Mouse (Mus musculus) left cerebral cortex, postnatal 25 days (tissue): Measurements from ENCODE around the gene Olfr95. TPM values are rescaled to one million over a fixed set of nuclear protein-coding genes. Genes with fewer than 3 reads are reported as not detected.

Source experiments
- DNase-seq, 2 experiments: peaks; one replicate each; pipeline ENCODE4 v3.0.0; 2022; ENCODE audit warnings: low spot score in 2 of 2, mixed read lengths in 1 of 2
- intact Hi-C: fragments of 180-260 bp; cut with DNase I; formaldehyde crosslinking; loops from one replicate; pipeline ENCODE4 v1.15.1; 2025
- total RNA-seq, 2 experiments: library from RNA; stranded (reverse); gene quantifications; 2 replicates each; pipeline ENCODE4 v1.2.3; 2021

The Olfr95 gene
- total RNA-seq, 2 experiments from 2014 or later: not detected

- DNase-seq: no peak
These were observed 51.5 kb downstream of the Olfr95 start, which contains the start of gene Olfr93 for GRCm38 (mm10) chr17:37161394-37161793. Gene Olfr93 (minus strand): TSS chr17:37161494.

More at GRCm38 (mm10) chr17:37161394-37161793, 51.5 kb downstream of the Olfr95 start, which contains the start of gene Olfr93:
- intact Hi-C loops: no loop called here

Other genes with a start within 250 kb of the Olfr95 start
- gene 2410137M14Rik, start 231.9 kb downstream of the Olfr95 start, total RNA-seq: under 1 TPM in 1 of 2 experiments, not detected in 1; 0.66 TPM
- gene H2-M5, start 223.6 kb downstream of the Olfr95 start, total RNA-seq: 1 to 10 TPM; 1.6 to 1.7 TPM
- gene Zfp57, start 212.0 kb downstream of the Olfr95 start, total RNA-seq: 10 to 100 TPM; 14.5 to 17.6 TPM
- 10 to 100 TPM; 51.6 to 68.2 TPM for gene Mog, start 189.7 kb downstream of the Olfr95 start, total RNA-seq
- gene Gabbr1, start 167.2 kb downstream of the Olfr95 start, total RNA-seq: 100 to 1,000 TPM; 670 to 698 TPM
- not detected for gene Olfr90, start 124.6 kb downstream of the Olfr95 start, total RNA-seq
- gene Olfr91, start 114.8 kb downstream of the Olfr95 start, total RNA-seq: not detected
- gene Olfr92, start 93.0 kb downstream of the Olfr95 start, total RNA-seq: not detected
- gene Olfr93, start 51.6 kb downstream of the Olfr95 start, total RNA-seq: not detected
- not detected for gene Ubd, start 19.2 kb downstream of the Olfr95 start, total RNA-seq
- not detected for gene Olfr94, start 12.1 kb downstream of the Olfr95 start, total RNA-seq
- not detected for gene Olfr96, start 7.0 kb upstream of the Olfr95 start, total RNA-seq
- not detected for gene Olfr97, start 24.2 kb upstream of the Olfr95 start, total RNA-seq
- not detected for gene Olfr98, start 50.6 kb upstream of the Olfr95 start, total RNA-seq
- 1 to 10 TPM; 2.4 to 2.5 TPM for gene H2-M3, start 57.1 kb upstream of the Olfr95 start, total RNA-seq
- gene Olfr99, start 70.3 kb upstream of the Olfr95 start, total RNA-seq: not detected
- not detected for gene Olfr101, start 91.2 kb upstream of the Olfr95 start, total RNA-seq
- not detected for gene Olfr102, start 103.9 kb upstream of the Olfr95 start, total RNA-seq
- not detected for gene Olfr103, start 126.6 kb upstream of the Olfr95 start, total RNA-seq
- not detected for gene Olfr104-ps, start 146.5 kb upstream of the Olfr95 start, total RNA-seq
- not detected for gene Olfr105-ps, start 165.9 kb upstream of the Olfr95 start, total RNA-seq
- not detected for gene Olfr106-ps, start 177.3 kb upstream of the Olfr95 start, total RNA-seq
- not detected for gene Olfr107, start 186.1 kb upstream of the Olfr95 start, total RNA-seq
- not detected for gene Olfr108, start 232.4 kb upstream of the Olfr95 start, total RNA-seq
- not detected for gene Olfr109, start 245.8 kb upstream of the Olfr95 start, total RNA-seq